Mouse (Mus musculus) gastrocnemius, postnatal 14 days (tissue): ENCODE measurements around the gene Lmod2. TPM values are rescaled to one million over a fixed set of nuclear protein-coding genes. Genes with fewer than 3 reads are reported as not detected.

ENCODE experiments used
- DNase-seq: peaks from one replicate; pipeline ENCODE4 v3.0.0; 2021; ENCODE audit warnings: mixed read lengths
- intact Hi-C: fragments of 180-260 bp; cut with DNase I; formaldehyde crosslinking; loops from one replicate; pipeline ENCODE4 v1.15.1; 2025; ENCODE audit warnings: low total_unique reads
- long read RNA-seq, 2 experiments: library from polyadenylated mRNA; stranded (forward); transcript quantifications; one replicate each; pipeline ENCODE4 v2.0.0; 2021
- total RNA-seq, 2 experiments: library from RNA; stranded (reverse); gene quantifications; 2 replicates each; pipeline ENCODE4 v1.2.3; 2021

The Lmod2 gene
- total RNA-seq = 100 to 1,000 TPM; 118 to 208 TPM
- long read RNA-seq, experiment 1, transcript Lmod2-201 (3 exons, 1,976 nt) = major isoform, 43 of 49 reads
- long read RNA-seq, experiment 1, partial matches to known transcripts = 5 of 49 reads
- long read RNA-seq, experiment 1, other reads (novel, unspliced or antisense) = 1 of 49 reads
- long read RNA-seq, experiment 2, transcript Lmod2-201 (3 exons, 1,976 nt) = major isoform, 51 of 57 reads
- long read RNA-seq, experiment 2, partial matches to known transcripts = 6 of 57 reads
- long read RNA-seq, experiment 2, other reads (novel, unspliced or antisense) = 0 of 57 reads

- no peak for DNase-seq
Measured at GRCm38 (mm10) chr6:24597500-24597899, at the start of gene Lmod2. Lmod2 (plus strand) TSS chr6:24597762.

GRCm38 (mm10) chr6:24549801-24550200 lies 47.8 kb upstream of the Lmod2 start:
- no peak for DNase-seq
- intact Hi-C loops = no loop called here

More at GRCm38 (mm10) chr6:24597500-24597899, at the start of gene Lmod2:
- intact Hi-C loops = no loop called here

GRCm38 (mm10) chr6:24552046-24552445 lies 45.5 kb upstream of the Lmod2 start:
- no peak for DNase-seq
- intact Hi-C loops = no loop called here

- intact Hi-C loops = no loop called here
- peak; percentile 37 for DNase-seq
Measured at GRCm38 (mm10) chr6:24554427-24555086, 43.0 kb upstream of the Lmod2 start.

- intact Hi-C loops = no loop called here
- DNase-seq = no peak
Measured at GRCm38 (mm10) chr6:24555488-24555887, 42.1 kb upstream of the Lmod2 start.

GRCm38 (mm10) chr6:24564081-24564480 lies 33.5 kb upstream of the Lmod2 start:
- intact Hi-C loops = no loop called here
- DNase-seq = no peak

GRCm38 (mm10) chr6:24564886-24565285 lies 32.7 kb upstream of the Lmod2 start:
- intact Hi-C loops = no loop called here
- DNase-seq = no peak

- no peak for DNase-seq
- intact Hi-C loops = no loop called here
Measured at GRCm38 (mm10) chr6:24568963-24569362, 28.6 kb upstream of the Lmod2 start.

- intact Hi-C loops = no loop called here
- no peak for DNase-seq
Measured at GRCm38 (mm10) chr6:24569711-24570110, 27.9 kb upstream of the Lmod2 start.

GRCm38 (mm10) chr6:24570278-24570677 lies 27.3 kb upstream of the Lmod2 start:
- no peak for DNase-seq
- intact Hi-C loops = no loop called here

- no peak for DNase-seq
- intact Hi-C loops = no loop called here
Measured at GRCm38 (mm10) chr6:24571126-24571525, 26.4 kb upstream of the Lmod2 start.

GRCm38 (mm10) chr6:24572431-24572830 lies 25.1 kb upstream of the Lmod2 start:
- intact Hi-C loops = no loop called here
- DNase-seq = no peak

GRCm38 (mm10) chr6:24573319-24573718 lies 24.2 kb upstream of the Lmod2 start:
- no peak for DNase-seq
- intact Hi-C loops = no loop called here

GRCm38 (mm10) chr6:24583456-24583855 lies 14.1 kb upstream of the Lmod2 start:
- DNase-seq = no peak
- intact Hi-C loops = no loop called here

GRCm38 (mm10) chr6:24585431-24586310 lies 11.9 kb upstream of the Lmod2 start:
- no peak for DNase-seq
- intact Hi-C loops = no loop called here

GRCm38 (mm10) chr6:24586885-24587284 lies 10.7 kb upstream of the Lmod2 start:
- intact Hi-C loops = no loop called here
- peak; percentile 60 for DNase-seq

- intact Hi-C loops = no loop called here
- no peak for DNase-seq
Measured at GRCm38 (mm10) chr6:24590282-24590681, 7.3 kb upstream of the Lmod2 start.

GRCm38 (mm10) chr6:24591525-24592218 lies 5.9 kb upstream of the Lmod2 start:
- intact Hi-C loops = no loop called here

GRCm38 (mm10) chr6:24599179-24599578 lies 1.6 kb downstream of the Lmod2 start:
- intact Hi-C loops = no loop called here
- DNase-seq = no peak

More at GRCm38 (mm10) chr6:24591525-24592218, 5.9 kb upstream of the Lmod2 start:
- no peak for DNase-seq

GRCm38 (mm10) chr6:24599639-24600038 lies 2.1 kb downstream of the Lmod2 start:
- peak; percentile 39 for DNase-seq
- intact Hi-C loops = no loop called here
